Comparison of ENCODE assay signal across 9 mouse cellular contexts in the genomic region with DNA sequence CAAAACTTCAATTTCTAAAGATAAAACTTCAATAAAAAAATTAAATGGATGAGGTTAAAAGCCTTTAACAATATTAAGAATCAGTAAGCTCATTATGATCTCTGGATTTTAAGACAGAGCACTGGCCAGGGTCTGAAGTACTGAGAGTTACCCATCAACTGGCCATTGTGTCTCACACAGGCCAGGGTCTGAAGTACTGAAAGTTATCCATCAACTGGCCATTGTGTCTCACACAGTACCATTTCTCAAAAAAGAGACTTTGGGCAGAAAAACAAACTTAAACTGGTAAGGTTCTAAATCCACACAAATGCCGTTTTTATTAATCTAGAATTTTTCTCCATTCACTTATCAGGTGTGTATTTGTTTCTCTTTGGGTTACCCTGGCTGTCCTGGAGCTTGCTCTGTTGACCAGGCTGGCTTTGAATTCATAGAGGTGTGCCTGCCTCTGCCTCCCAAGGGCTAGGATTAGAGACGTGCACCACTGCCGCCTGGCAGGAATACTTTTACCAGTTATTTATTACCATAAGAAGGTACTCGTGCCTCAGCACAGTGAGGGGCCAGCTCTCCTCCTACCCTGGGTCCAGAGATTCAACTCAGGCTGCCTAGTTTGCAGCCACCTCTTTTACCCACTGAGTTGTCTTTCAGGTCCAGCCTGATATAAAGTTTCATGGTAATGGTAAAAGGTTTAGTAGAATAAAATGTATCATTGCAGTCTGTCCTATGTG.
"Had no signal": no experiment of that assay in that cellular context is flagged by ENCODE, and none has a peak within 500 bp of the region (broad histone marks: within the 10 kb centered on the region; RNA-seq: fewer than 3 reads in every experiment).

No protein-coding gene starts in this region.

- DNase-seq: layer of hippocampus, adult 9-11 months; liver, embryonic 13.5 days; lung, adult 2 months; lung, postnatal 14 days; lung, postnatal 4 days; retina, postnatal 1 day; right cerebral cortex, postnatal 25 days; spleen, adult 18-20 months; thymus, postnatal 25 days had no signal
